Mouse (Mus musculus) cerebellum, adult 9-11 months (tissue): ENCODE results near the gene Plagl1.

Experiments used
- DNase-seq: peaks from one replicate; pipeline ENCODE4 v3.0.0; 2022

Plagl1 gene

GRCm38 (mm10) chr10:13090596-13091424 is 30.5 kb downstream of the Plagl1 start:
- peak; percentile 82 for DNase-seq

- no peak for DNase-seq
Observed at GRCm38 (mm10) chr10:13092996-13093395, 32.7 kb downstream of the Plagl1 start.

- no peak for DNase-seq
Observed at GRCm38 (mm10) chr10:13098895-13099294, 38.6 kb downstream of the Plagl1 start.

GRCm38 (mm10) chr10:13100061-13100648 is 39.9 kb downstream of the Plagl1 start:
- DNase-seq = no peak

- no peak for DNase-seq
Observed at GRCm38 (mm10) chr10:13102360-13102759, 42.1 kb downstream of the Plagl1 start.

GRCm38 (mm10) chr10:13103838-13104237 is 43.5 kb downstream of the Plagl1 start:
- DNase-seq = no peak

- no peak for DNase-seq
Observed at GRCm38 (mm10) chr10:13106909-13107624, 46.8 kb downstream of the Plagl1 start.

GRCm38 (mm10) chr10:13108021-13108548 is 47.8 kb downstream of the Plagl1 start:
- DNase-seq = no peak

GRCm38 (mm10) chr10:13108847-13109246 is 48.5 kb downstream of the Plagl1 start:
- no peak for DNase-seq

GRCm38 (mm10) chr10:13109781-13110180 is 49.5 kb downstream of the Plagl1 start:
- DNase-seq = no peak

GRCm38 (mm10) chr10:13112849-13113248 is 52.5 kb downstream of the Plagl1 start:
- no peak for DNase-seq

GRCm38 (mm10) chr10:13113641-13114040 is 53.3 kb downstream of the Plagl1 start:
- DNase-seq = no peak

GRCm38 (mm10) chr10:13115030-13115429 is 54.7 kb downstream of the Plagl1 start:
- DNase-seq = no peak

- no peak for DNase-seq
Observed at GRCm38 (mm10) chr10:13116706-13117665, 56.7 kb downstream of the Plagl1 start.

- no peak for DNase-seq
Observed at GRCm38 (mm10) chr10:13118024-13118769, 57.9 kb downstream of the Plagl1 start.

- DNase-seq = no peak
Observed at GRCm38 (mm10) chr10:13118770-13119102, 58.4 kb downstream of the Plagl1 start.

- no peak for DNase-seq
Observed at GRCm38 (mm10) chr10:13119300-13119699, 59.0 kb downstream of the Plagl1 start.

- no peak for DNase-seq
Observed at GRCm38 (mm10) chr10:13125811-13126210, 65.5 kb downstream of the Plagl1 start.

GRCm38 (mm10) chr10:13127335-13127734 is 67.0 kb downstream of the Plagl1 start:
- no peak for DNase-seq

GRCm38 (mm10) chr10:13127946-13128345 is 67.6 kb downstream of the Plagl1 start:
- DNase-seq = no peak

- DNase-seq = no peak
Observed at GRCm38 (mm10) chr10:13133850-13134249, 73.5 kb downstream of the Plagl1 start.

- DNase-seq = no peak
Observed at GRCm38 (mm10) chr10:13135276-13135675, 75.0 kb downstream of the Plagl1 start.
